Comparison of ENCODE assay signal across 8 mouse cellular contexts in genomic region chr12:44858110-44858885, GRCm38 (mm10).
A peak's percentile ranks its signal among the peaks of the same experiment; 100 is the strongest.
DNase-seq lines count a peak whose midpoint lies in the region; ATAC-seq and TF ChIP-seq lines count a peak whose summit lies in the region.

No protein-coding gene starts in this region.

- ATAC-seq in frontal cortex, adult (ENCODE audit: low TSS enrichment), result peak; percentile 96

- intact Hi-C loops in heart, postnatal 10 days (cut with DNase I), result loop anchor here (2.0 kb wide), 1 partner anchor 71 kb away; no protein-coding TSS in a partner anchor

- no peak for TF ChIP-seq CTCF in brain, embryonic 14.5 days (IDR thresholded peaks at IDR 0.05; ENCODE audit: borderline replicate concordance, extremely low read depth, insufficient read depth, insufficient read length)

- DNase-seq in NIH3T3 (ENCODE audit: low read depth), result peak; percentile 22
- DNase-seq in brain, embryonic 14.5 days (ENCODE audit: low read depth), result peak; percentile 81
- peak; percentile 67 to 71 for DNase-seq in heart, postnatal 10 days
- DNase-seq in kidney, postnatal 4 days, result peak; percentile 46 to 61
- peak; percentile 63 to 71 for DNase-seq in lung, adult 18-20 months
- DNase-seq in ovary, postnatal 14 days (ENCODE audit: low spot score), result peak; percentile 23
- no peak for DNase-seq in thymus, postnatal 14 days

- no peak for TF ChIP-seq POLR2A in brain, embryonic 14.5 days (IDR thresholded peaks at IDR 0.05; ENCODE audit: borderline replicate concordance, extremely low read depth, insufficient read depth, insufficient read length, poor library complexity, severe bottlenecking)
